8 mouse cellular contexts compared by ENCODE assay signal in the genomic region with DNA sequence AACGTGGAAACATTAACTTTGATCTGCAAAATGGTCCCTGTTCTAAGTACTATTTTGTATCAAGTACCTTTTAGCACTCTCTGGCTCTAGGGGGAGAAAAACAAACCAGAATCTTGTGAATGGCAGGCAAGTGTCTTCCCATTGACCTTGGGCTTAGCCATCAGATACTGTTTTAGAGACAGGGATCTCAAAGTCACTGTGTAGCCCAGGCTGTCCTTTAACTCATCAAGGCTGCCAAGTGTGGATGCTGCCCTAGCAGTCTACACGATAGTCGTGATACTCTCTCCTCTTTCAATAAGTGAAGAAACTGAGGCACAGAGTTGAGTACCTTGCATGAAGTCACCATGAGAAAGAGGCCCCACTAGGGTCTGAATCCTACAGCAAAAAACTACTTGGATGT. TPM values are rescaled to one million over a fixed set of nuclear protein-coding genes. Genes with fewer than 3 reads are reported as not detected.
DNase-seq lines count a peak whose midpoint lies in the region; ATAC-seq and TF ChIP-seq lines count a peak whose summit lies in the region.

No protein-coding gene starts in this region.

- peak overlapping the region; percentile 54 for H3K4me2 ChIP-seq in kidney, embryonic 16.5 days (replicated peaks; ENCODE audit: low read depth, low read length)
- peak overlapping the region; percentile 77 for H3K4me2 ChIP-seq in embryonic facial prominence, embryonic 14.5 days (ENCODE audit: low read depth, low read length)
- H3K4me2 ChIP-seq in intestine, embryonic 16.5 days (ENCODE audit: low read depth, low read length) = peak overlapping the region; percentile 79
- H3K4me2 ChIP-seq in myocyte (ENCODE audit: low read depth) = peak overlapping the region; percentile 58

- peak overlapping the region; percentile 100; the same call in 1 of the 2 replicates for H3K9ac ChIP-seq in kidney, embryonic 16.5 days (replicated peaks; ENCODE audit: low read length)
- H3K9ac ChIP-seq in embryonic facial prominence, embryonic 14.5 days (ENCODE audit: low read depth, low read length) = peak overlapping the region; percentile 98; the same call in 1 of the 2 replicates
- H3K9ac ChIP-seq in intestine, embryonic 16.5 days (ENCODE audit: low read depth, low read length) = peak overlapping the region; percentile 100

- ATAC-seq in kidney, embryonic 16.5 days (ENCODE audit: low FRiP score, low TSS enrichment) = peak; percentile 25
- peak; percentile 1; the same call in 1 of the 2 replicates for ATAC-seq in embryonic facial prominence, embryonic 14.5 days (ENCODE audit: low read depth)
- ATAC-seq in intestine, embryonic 16.5 days = peak; percentile 17
- no peak for ATAC-seq in granulocyte monocyte progenitor cell, adult 5-6 weeks (replicated peaks; ENCODE audit: poor library complexity, severe bottlenecking)

- TF ChIP-seq POLR2A in myocyte (IDR thresholded peaks at IDR 0.05; ENCODE audit: insufficient read length, low read depth) = no peak

- H3K36me3 ChIP-seq in kidney, embryonic 16.5 days (ENCODE audit: insufficient read depth, low read length) = peaks cover 24% of the 10 kb centered on the region
- peaks cover 30% of the 10 kb centered on the region for H3K36me3 ChIP-seq in embryonic facial prominence, embryonic 14.5 days (ENCODE audit: control insufficient read depth, insufficient read depth, low read length)
- H3K36me3 ChIP-seq in intestine, embryonic 16.5 days (ENCODE audit: control insufficient read depth, insufficient read depth, low read length) = peaks cover 5% of the 10 kb centered on the region; the same call in 1 of the 2 replicates
- H3K36me3 ChIP-seq in myocyte (ENCODE audit: control insufficient read depth, insufficient read depth) = peaks cover 27% of the 10 kb centered on the region

- no peak for DNase-seq in kidney, postnatal 4 days
- no peak for DNase-seq in embryonic facial prominence, embryonic 14.5 days (ENCODE audit: low spot score)
- no peak for DNase-seq in T-cell, adult 2 months (ENCODE audit: low spot score)
- no peak for DNase-seq in cerebellum, postnatal 14 days

- 61% methylated on average over 3 of the region's 3 CpGs for WGBS in kidney, embryonic 16.5 days
- WGBS in embryonic facial prominence, embryonic 14.5 days = 66% methylated on average over 3 of the region's 3 CpGs
- 60% methylated on average over 3 of the region's 3 CpGs for WGBS in intestine, embryonic 16.5 days

- peak overlapping the region; percentile 78 for H3K4me3 ChIP-seq in kidney, embryonic 16.5 days (ENCODE audit: low read length)
- H3K4me3 ChIP-seq in embryonic facial prominence, embryonic 14.5 days (ENCODE audit: low read depth, low read length) = peak overlapping the region; percentile 96
- peak overlapping the region; percentile 100 for H3K4me3 ChIP-seq in intestine, embryonic 16.5 days (ENCODE audit: low read length)
- H3K4me3 ChIP-seq in myocyte = peak overlapping the region; percentile 99

- H3K79me2 ChIP-seq in myocyte (ENCODE audit: control insufficient read depth, insufficient read depth) = peaks cover 37% of the 10 kb centered on the region

- peak overlapping the region; percentile 95 for H3K27ac ChIP-seq in kidney, embryonic 16.5 days (ENCODE audit: low read length)
- H3K27ac ChIP-seq in embryonic facial prominence, embryonic 14.5 days (replicated peaks; ENCODE audit: low read depth, low read length) = no peak overlapping the region
- no peak overlapping the region for H3K27ac ChIP-seq in intestine, embryonic 16.5 days (ENCODE audit: low read length)

- H3K4me1 ChIP-seq in kidney, embryonic 16.5 days (ENCODE audit: insufficient read depth, low read length) = peaks cover 18% of the 10 kb centered on the region
- H3K4me1 ChIP-seq in embryonic facial prominence, embryonic 14.5 days (ENCODE audit: control insufficient read depth, insufficient read depth, low read length) = no peaks in the 10 kb centered on the region
- peaks cover 12% of the 10 kb centered on the region for H3K4me1 ChIP-seq in intestine, embryonic 16.5 days (ENCODE audit: control insufficient read depth, insufficient read depth, low read length)

- peak overlapping the region; percentile 93 for H3ac ChIP-seq in myocyte (ENCODE audit: control insufficient read depth, insufficient read length)

- H3K27me3 ChIP-seq in kidney, embryonic 16.5 days (ENCODE audit: insufficient read depth, low read length) = no peaks in the 10 kb centered on the region
- no peaks in the 10 kb centered on the region for H3K27me3 ChIP-seq in embryonic facial prominence, embryonic 14.5 days (replicated peaks; ENCODE audit: control insufficient read depth, insufficient read depth, low read length)
- H3K27me3 ChIP-seq in intestine, embryonic 16.5 days (replicated peaks; ENCODE audit: control insufficient read depth, insufficient read depth, low read length) = no peaks in the 10 kb centered on the region
- H3K27me3 ChIP-seq in myocyte (ENCODE audit: control insufficient read depth, insufficient read depth, insufficient read length) = no peaks in the 10 kb centered on the region

- H3K9me3 ChIP-seq in kidney, embryonic 16.5 days (ENCODE audit: low read length) = no peaks in the 10 kb centered on the region
- no peaks in the 10 kb centered on the region for H3K9me3 ChIP-seq in embryonic facial prominence, embryonic 14.5 days (ENCODE audit: control insufficient read depth, low read length)
- no peaks in the 10 kb centered on the region for H3K9me3 ChIP-seq in intestine, embryonic 16.5 days (ENCODE audit: control insufficient read depth, low read length)

TF ChIP-seq in myocyte, 11 proteins besides CTCF, POLR2A, EP300 and RAD21:
- no peak for TF ChIP-seq TCF3 (IDR thresholded peaks at IDR 0.05; ENCODE audit: insufficient read length, low read depth)
- no peak for TF ChIP-seq MYOG (IDR thresholded peaks at IDR 0.05; ENCODE audit: control insufficient read depth in 1 of 3, insufficient read depth in 1 of 3, insufficient read length in 2 of 3, low read depth in 2 of 3)
- no peak for TF ChIP-seq SRF (IDR thresholded peaks at IDR 0.05; ENCODE audit: control insufficient read depth, insufficient read length, low read depth)
- TF ChIP-seq REST (IDR thresholded peaks at IDR 0.05; ENCODE audit: insufficient read depth, insufficient read length) = no peak
- no peak for TF ChIP-seq TCF12 (IDR thresholded peaks at IDR 0.05; ENCODE audit: insufficient read depth, poor library complexity, severe bottlenecking)
- no peak for TF ChIP-seq POLR2AphosphoS2 (IDR thresholded peaks at IDR 0.05; ENCODE audit: insufficient read length, low read depth)
- TF ChIP-seq MAX (IDR thresholded peaks at IDR 0.05; ENCODE audit: low read depth) = no peak
- TF ChIP-seq E2F4 (IDR thresholded peaks at IDR 0.05; ENCODE audit: insufficient read depth) = no peak
- TF ChIP-seq CEBPB (IDR thresholded peaks at IDR 0.05; ENCODE audit: insufficient read depth, poor library complexity, severe bottlenecking) = no peak
- TF ChIP-seq MYOD1 (IDR thresholded peaks at IDR 0.05; ENCODE audit: control insufficient read depth in 1 of 3, insufficient read length in 2 of 3, low read depth in 2 of 3) = no peak
- no peak for TF ChIP-seq USF1 (IDR thresholded peaks at IDR 0.05; ENCODE audit: low read depth)

RNA-seq across cellular contexts. Expression of gene Tardbp, which starts 0.4 kb away (rescaled TPM):
- polyA plus RNA-seq in kidney, embryonic 16.5 days (2015; fragmentation: Nextera tagmentation; extraction: Ambion mirVana) = 337 and 369 TPM in 2 replicates
- 151 and 156 TPM in 2 replicates for polyA plus RNA-seq in embryonic facial prominence, embryonic 14.5 days (2014; fragmentation: Nextera tagmentation; extraction: Ambion mirVana)
- 230 and 259 TPM in 2 replicates for polyA plus RNA-seq in intestine, embryonic 16.5 days (2015; fragmentation: Nextera tagmentation; extraction: Ambion mirVana)
- polyA plus RNA-seq in myocyte (2012; fragmentation: generic; extraction: Trizol) = 109 TPM
- 411 and 464 TPM in 2 replicates for total RNA-seq in granulocyte monocyte progenitor cell, adult 5-6 weeks (2014; fragmentation: Nextera tagmentation)
- total RNA-seq in granulocyte monocyte progenitor cell, adult 5-6 weeks (2017) = 541 and 579 TPM in 2 replicates

RNA-seq across cellular contexts. Expression of gene Gm572, which starts 15.9 kb away (rescaled TPM):
- not detected in 2 replicates for polyA plus RNA-seq in kidney, embryonic 16.5 days (2015; fragmentation: Nextera tagmentation; extraction: Ambion mirVana)
- 0.17 TPM in 1 of 2 replicates, not detected in the other for polyA plus RNA-seq in embryonic facial prominence, embryonic 14.5 days (2014; fragmentation: Nextera tagmentation; extraction: Ambion mirVana)
- polyA plus RNA-seq in intestine, embryonic 16.5 days (2015; fragmentation: Nextera tagmentation; extraction: Ambion mirVana) = not detected in 2 replicates
- 0.16 TPM for polyA plus RNA-seq in myocyte (2012; fragmentation: generic; extraction: Trizol)
- total RNA-seq in granulocyte monocyte progenitor cell, adult 5-6 weeks (2014; fragmentation: Nextera tagmentation) = not detected in 2 replicates
- total RNA-seq in granulocyte monocyte progenitor cell, adult 5-6 weeks (2017) = not detected in 2 replicates

RNA-seq across cellular contexts. Expression of gene Masp2, which starts 24.9 kb away (rescaled TPM):
- 0.27 and 0.52 TPM in 2 replicates for polyA plus RNA-seq in kidney, embryonic 16.5 days (2015; fragmentation: Nextera tagmentation; extraction: Ambion mirVana)
- 0.25 and 0.29 TPM in 2 replicates for polyA plus RNA-seq in embryonic facial prominence, embryonic 14.5 days (2014; fragmentation: Nextera tagmentation; extraction: Ambion mirVana)
- 0.29 and 0.84 TPM in 2 replicates for polyA plus RNA-seq in intestine, embryonic 16.5 days (2015; fragmentation: Nextera tagmentation; extraction: Ambion mirVana)
- 0.43 TPM for polyA plus RNA-seq in myocyte (2012; fragmentation: generic; extraction: Trizol)
- 0.47 TPM in 1 of 2 replicates, not detected in the other for total RNA-seq in granulocyte monocyte progenitor cell, adult 5-6 weeks (2014; fragmentation: Nextera tagmentation)
- 0.46 and 0.65 TPM in 2 replicates for total RNA-seq in granulocyte monocyte progenitor cell, adult 5-6 weeks (2017)

RNA-seq across cellular contexts. Expression of gene Srm, which starts 35.9 kb away (rescaled TPM):
- polyA plus RNA-seq in kidney, embryonic 16.5 days (2015; fragmentation: Nextera tagmentation; extraction: Ambion mirVana) = 187 and 188 TPM in 2 replicates
- 273 and 291 TPM in 2 replicates for polyA plus RNA-seq in embryonic facial prominence, embryonic 14.5 days (2014; fragmentation: Nextera tagmentation; extraction: Ambion mirVana)
- polyA plus RNA-seq in intestine, embryonic 16.5 days (2015; fragmentation: Nextera tagmentation; extraction: Ambion mirVana) = 155 and 170 TPM in 2 replicates
- polyA plus RNA-seq in myocyte (2012; fragmentation: generic; extraction: Trizol) = 103 TPM
- 230 and 275 TPM in 2 replicates for total RNA-seq in granulocyte monocyte progenitor cell, adult 5-6 weeks (2014; fragmentation: Nextera tagmentation)
- 53.4 and 63.4 TPM in 2 replicates for total RNA-seq in granulocyte monocyte progenitor cell, adult 5-6 weeks (2017)
